Mouse (Mus musculus): ENCODE measurements at regions not wholly inside any gene's neighbourhood (a gene's known extent, or its start where the extent isn't known, plus 50 kb on each side); places are given as distances from the start of the nearest gene placed in this dataset.

- no peak for DNase-seq
Measured at GRCm38 (mm10) chr11:56716953-56717352, 294.2 kb upstream of the Gria1 start.

GRCm38 (mm10) chr11:56725141-56725540, 286.0 kb upstream of the Gria1 start:
- DNase-seq = no peak

- DNase-seq = no peak
Measured at GRCm38 (mm10) chr11:56726161-56726560, 285.0 kb upstream of the Gria1 start.

GRCm38 (mm10) chr11:56727556-56727955, 283.6 kb upstream of the Gria1 start:
- DNase-seq = no peak

- DNase-seq = no peak
Measured at GRCm38 (mm10) chr11:56728204-56729002, 282.8 kb upstream of the Gria1 start.

GRCm38 (mm10) chr11:56741857-56742256, 269.3 kb upstream of the Gria1 start:
- no peak for DNase-seq

GRCm38 (mm10) chr11:56750032-56750431, 261.2 kb upstream of the Gria1 start:
- DNase-seq = no peak

GRCm38 (mm10) chr11:56750639-56751038, 260.5 kb upstream of the Gria1 start:
- no peak for DNase-seq

GRCm38 (mm10) chr11:56751918-56752317, 259.3 kb upstream of the Gria1 start:
- DNase-seq = no peak

GRCm38 (mm10) chr11:56753699-56754098, 257.5 kb upstream of the Gria1 start:
- no peak for DNase-seq

- DNase-seq = no peak
Measured at GRCm38 (mm10) chr11:56760474-56760873, 250.7 kb upstream of the Gria1 start.

- no peak for DNase-seq
Measured at GRCm38 (mm10) chr11:56762467-56763120, 248.6 kb upstream of the Gria1 start.

GRCm38 (mm10) chr11:56767424-56767823, 243.8 kb upstream of the Gria1 start:
- peak; percentile 4 for DNase-seq

- no peak for DNase-seq
Measured at GRCm38 (mm10) chr11:56786351-56786750, 224.8 kb upstream of the Gria1 start.

- no peak for DNase-seq
Measured at GRCm38 (mm10) chr11:56792691-56793090, 218.5 kb upstream of the Gria1 start.

GRCm38 (mm10) chr11:56807314-56807713, 203.9 kb upstream of the Gria1 start:
- DNase-seq = no peak

GRCm38 (mm10) chr11:56810141-56810540, 201.0 kb upstream of the Gria1 start:
- DNase-seq = no peak

- no peak for DNase-seq
Measured at GRCm38 (mm10) chr11:56812121-56812520, 199.1 kb upstream of the Gria1 start.

GRCm38 (mm10) chr11:56823471-56823870, 187.7 kb upstream of the Gria1 start:
- no peak for DNase-seq

GRCm38 (mm10) chr11:56827499-56827898, 183.7 kb upstream of the Gria1 start:
- DNase-seq = no peak

GRCm38 (mm10) chr11:56862649-56863048, 148.5 kb upstream of the Gria1 start:
- DNase-seq = peak; percentile 51

GRCm38 (mm10) chr11:56871640-56872039, 139.5 kb upstream of the Gria1 start:
- DNase-seq = no peak

- no peak for DNase-seq
Measured at GRCm38 (mm10) chr11:56898548-56898951, 112.6 kb upstream of the Gria1 start.

- no peak for DNase-seq
Measured at GRCm38 (mm10) chr11:56901201-56901600, 110.0 kb upstream of the Gria1 start.
